Mouse (Mus musculus) liver, embryonic 14 days (tissue): ENCODE measurements around the gene Zfp825. TPM values are rescaled to one million over a fixed set of nuclear protein-coding genes. Genes with fewer than 3 reads are reported as not detected.

ENCODE experiments used
- polyA plus RNA-seq: library from polyadenylated mRNA; depleted of rRNA; stranded (reverse); fragments of >200 nt; gene quantifications from 2 replicates; pipeline ENCODE4 v1.2.3, GENCODE M21; 2012; rRNA removed

Zfp825 gene
- 3.5 and 4.1 TPM in 2 replicates for polyA plus RNA-seq

GRCm38 (mm10) chr13:74493911-74494679 lies at the start of gene Zfp825:
Gene Zfp825, minus strand, starts transcription at chr13:74493992.

Other genes with a start within 250 kb of the Zfp825 start
- 0.06 and 0.16 TPM in 2 replicates for gene Ahrr, start 201.7 kb downstream of the Zfp825 start, polyA plus RNA-seq
- gene Pdcd6, start 176.4 kb downstream of the Zfp825 start, polyA plus RNA-seq, result 55.3 and 64.9 TPM in 2 replicates
- gene Sdha, start 143.7 kb downstream of the Zfp825 start, polyA plus RNA-seq, result 78.2 and 88.1 TPM in 2 replicates
- gene Ccdc127, start 143.7 kb downstream of the Zfp825 start, polyA plus RNA-seq, result 4.5 and 5.3 TPM in 2 replicates
- gene Lrrc14b, start 130.0 kb downstream of the Zfp825 start, polyA plus RNA-seq, result 0.02 TPM in 2 replicates
- 0.27 and 0.28 TPM in 2 replicates for gene Zfp72, start 103.2 kb downstream of the Zfp825 start, polyA plus RNA-seq
- gene Ftl1-ps1, start 94.3 kb downstream of the Zfp825 start, polyA plus RNA-seq, result 32.3 and 47.1 TPM in 2 replicates
- 5.7 and 6.7 TPM in 2 replicates for gene Erap1, start 145.6 kb upstream of the Zfp825 start, polyA plus RNA-seq